Mouse (Mus musculus) MEL (cell line): Measurements from ENCODE around the gene Lamtor4. TPM values are rescaled to one million over a fixed set of nuclear protein-coding genes. Genes with fewer than 3 reads are reported as not detected.

Experiments
- DNase-seq: peaks from one replicate; pipeline ENCODE4 v3.0.0; 2011; ENCODE audit warnings: low read depth, low spot score
- H3K27ac ChIP-seq: 2 replicates; pipeline ENCODE4 v1.5.1; 2012; ENCODE audit warnings: low read depth, mild to moderate bottlenecking, control low read depth, low read length, moderate library complexity; ENCODE audit not compliant: control insufficient read depth
- H3K27me3 ChIP-seq, 2 experiments: fragments of 150-350 bp in 1 of 2; sonication (generic) in 1 of 2; 2 replicates each; pipeline ENCODE4 v1.6.1; 2012; ENCODE audit warnings: low read length in 2 of 2, mild to moderate bottlenecking in 2 of 2, improper control_type of control experiment in 1 of 2, moderate library complexity in 1 of 2; ENCODE audit not compliant: insufficient read depth in 2 of 2, control insufficient read depth in 1 of 2
- H3K36me3 ChIP-seq, 2 experiments: 2 replicates each; pipeline ENCODE4 v1.6.1; 2012 to 2014; ENCODE audit warnings: low read length in 2 of 2, improper control_type of control experiment in 1 of 2, inconsistent platforms in 1 of 2, mild to moderate bottlenecking in 1 of 2; ENCODE audit not compliant: insufficient read depth in 2 of 2, control insufficient read depth in 1 of 2
- H3K4me1 ChIP-seq, 2 experiments: fragments of 150-350 bp in 1 of 2; sonication (generic) in 1 of 2; 2 replicates each; pipeline ENCODE4 v1.6.1; 2012; ENCODE audit warnings: low read length in 2 of 2, improper control_type of control experiment in 1 of 2, mild to moderate bottlenecking in 1 of 2; ENCODE audit not compliant: insufficient read depth in 2 of 2, control insufficient read depth in 1 of 2
- H3K4me3 ChIP-seq, 2 experiments: fragments of 150-350 bp in 1 of 2; sonication (generic) in 1 of 2; 2 replicates each; pipeline ENCODE4 v1.5.1; 2012; ENCODE audit warnings: low read depth in 2 of 2, low read length in 2 of 2, mild to moderate bottlenecking in 2 of 2, moderate library complexity in 2 of 2, control low read depth in 1 of 2, improper control_type of control experiment in 1 of 2; ENCODE audit not compliant: control insufficient read depth in 1 of 2, insufficient read depth in 1 of 2
- H3K79me2 ChIP-seq: 2 replicates; pipeline ENCODE4 v1.6.1; 2012; ENCODE audit warnings: mild to moderate bottlenecking, low read length, moderate library complexity; ENCODE audit not compliant: control insufficient read depth, poor library complexity, insufficient read depth
- H3K9ac ChIP-seq: 2 replicates; pipeline ENCODE4 v1.6.1; 2012; ENCODE audit warnings: low read depth, mild to moderate bottlenecking, control low read depth, low read length, moderate library complexity; ENCODE audit not compliant: control insufficient read depth, poor library complexity, severe bottlenecking
- H3K9me3 ChIP-seq: fragments of 150-350 bp; sonication (generic); replicated peaks from 2 replicates; pipeline ENCODE4 v1.6.1; 2012; ENCODE audit warnings: mild to moderate bottlenecking, low read length, improper control_type of control experiment, moderate library complexity; ENCODE audit not compliant: insufficient read depth
- CHD1 ChIP-seq: IDR thresholded peaks from 2 replicates; pipeline ENCODE4 v1.6.1; 2012; ENCODE audit warnings: low read depth, mild to moderate bottlenecking, inconsistent platforms, low read length, improper control_type of control experiment
- CHD2 ChIP-seq: IDR thresholded peaks from 2 replicates; pipeline ENCODE4 v1.6.1; 2011; ENCODE audit warnings: low read length, improper control_type of control experiment
- CTCF ChIP-seq, 3 experiments: IDR thresholded peaks in 2 of 3; conservative IDR thresholded peaks in 1 of 3; 2 replicates each; pipeline ENCODE4 v1.5.1; 2011 to 2012; ENCODE audit warnings: low read length in 3 of 3, low read depth in 2 of 3, mild to moderate bottlenecking in 2 of 3, improper control_type of control experiment in 1 of 3, inconsistent platforms in 1 of 3, mixed read lengths in 1 of 3, moderate library complexity in 1 of 3; ENCODE audit not compliant: control insufficient read depth in 1 of 3, insufficient read depth in 1 of 3, poor library complexity in 1 of 3, severe bottlenecking in 1 of 3
- E2F4 ChIP-seq: IDR thresholded peaks from 2 replicates; pipeline ENCODE4 v1.6.1; 2011; ENCODE audit warnings: low read depth, low read length, improper control_type of control experiment, borderline replicate concordance
- EP300 ChIP-seq, 2 experiments: IDR thresholded peaks; 2 replicates each; pipeline ENCODE4 v1.6.1; 2011; ENCODE audit warnings: improper control_type of control experiment in 2 of 2, low read length in 2 of 2, low read depth in 1 of 2, mild to moderate bottlenecking in 1 of 2
- ETS1 ChIP-seq: IDR thresholded peaks from 2 replicates; pipeline ENCODE4 v1.6.1; 2012; ENCODE audit warnings: low read depth, mild to moderate bottlenecking, inconsistent platforms, low read length, improper control_type of control experiment, moderate library complexity
- HCFC1 ChIP-seq: IDR thresholded peaks from 2 replicates; pipeline ENCODE4 v1.6.1; 2012; ENCODE audit warnings: low read depth, mild to moderate bottlenecking, inconsistent platforms, low read length, improper control_type of control experiment, moderate library complexity
- MAZ ChIP-seq: IDR thresholded peaks from 2 replicates; pipeline ENCODE4 v1.6.1; 2012; ENCODE audit warnings: low read depth, mild to moderate bottlenecking, inconsistent platforms, low read length, improper control_type of control experiment
- MEF2A ChIP-seq: IDR thresholded peaks from 2 replicates; pipeline ENCODE4 v1.6.1; 2014; ENCODE audit warnings: low read depth, mild to moderate bottlenecking, inconsistent platforms, low read length, improper control_type of control experiment; ENCODE audit not compliant: poor library complexity, insufficient replicate concordance, severe bottlenecking; ENCODE audit errors: extremely low read depth
- MYB ChIP-seq: IDR thresholded peaks from 2 replicates; pipeline ENCODE4 v1.6.1; 2011; ENCODE audit warnings: mild to moderate bottlenecking, low read depth, low read length, improper control_type of control experiment
- NELFE ChIP-seq: IDR thresholded peaks from 2 replicates; pipeline ENCODE4 v1.6.1; 2011; ENCODE audit warnings: low read depth, low read length, improper control_type of control experiment
- NRF1 ChIP-seq: IDR thresholded peaks from 2 replicates; pipeline ENCODE4 v1.6.1; 2014; ENCODE audit warnings: low read depth, mild to moderate bottlenecking, inconsistent platforms, low read length, improper control_type of control experiment, moderate library complexity; ENCODE audit not compliant: poor library complexity, insufficient read depth, severe bottlenecking
- SIN3A ChIP-seq: IDR thresholded peaks from 2 replicates; pipeline ENCODE4 v1.6.1; 2012; ENCODE audit warnings: low read length, improper control_type of control experiment, inconsistent platforms
- UBTF ChIP-seq: IDR thresholded peaks from 2 replicates; pipeline ENCODE4 v1.6.1; 2012; ENCODE audit warnings: low read depth, mild to moderate bottlenecking, inconsistent platforms, low read length, improper control_type of control experiment, moderate library complexity, borderline replicate concordance; ENCODE audit not compliant: insufficient read depth
- USF2 ChIP-seq, 2 experiments: IDR thresholded peaks; 2 replicates each; pipeline ENCODE4 v1.6.1; 2011 to 2012; ENCODE audit warnings: improper control_type of control experiment in 2 of 2, low read length in 2 of 2, borderline replicate concordance in 1 of 2, inconsistent platforms in 1 of 2, low read depth in 1 of 2, mild to moderate bottlenecking in 1 of 2; ENCODE audit not compliant: insufficient read depth in 1 of 2
- ZMIZ1 ChIP-seq: IDR thresholded peaks from 2 replicates; pipeline ENCODE4 v1.6.1; 2012; ENCODE audit warnings: low read depth, mild to moderate bottlenecking, inconsistent platforms, low read length, improper control_type of control experiment, moderate library complexity
- ZNF384 ChIP-seq: IDR thresholded peaks from 2 replicates; pipeline ENCODE4 v1.6.1; 2012; ENCODE audit warnings: low read depth, mild to moderate bottlenecking, inconsistent platforms, low read length, improper control_type of control experiment
- polyA plus RNA-seq, 2 experiments: library from polyadenylated mRNA; stranded (reverse) in 1 of 2; unstranded in 1 of 2; fragments of >175 nt in 1 of 2; fragments of >200 nt in 1 of 2; gene quantifications; 2 replicates each; pipeline versions ENCODE4 v1.2.1 to v1.2.4; 2012; ENCODE audit warnings: low replicate concordance in 2 of 2, low read depth in 1 of 2; ENCODE audit not compliant: insufficient read length in 2 of 2, insufficient read depth in 1 of 2, missing spikeins in 1 of 2
- total RNA-seq: library from RNA; depleted of rRNA; stranded (reverse); fragments of 300-350 nt; gene quantifications from 2 replicates; pipeline ENCODE4 v1.2.3, GENCODE M21; 2012

Lamtor4 gene
- total and polyA plus RNA-seq, 3 experiments, result 45.7 to 59.0 TPM; not detected in 1

- TF ChIP-seq ZMIZ1, result no peak
- no peak for TF ChIP-seq NRF1
- no peak for TF ChIP-seq ETS1
- TF ChIP-seq USF2 (IDR thresholded peaks at IDR 0.05; ENCODE audit: borderline replicate concordance in 1 of 2, insufficient read depth in 1 of 2, low read depth in 1 of 2, low read length in 2 of 2), result no peak
- TF ChIP-seq MYB, result no peak
- TF ChIP-seq UBTF, result no peak
- no peak for TF ChIP-seq E2F4
- no peak for TF ChIP-seq NELFE
- no peak for TF ChIP-seq SIN3A
- TF ChIP-seq MEF2A, result no peak
- no peak for TF ChIP-seq MAZ
- DNase-seq, result no peak
- Histone ChIP-seq H3K79me2 (no peaks in the 10 kb centered on the region), H3K27ac (no peak within 1 kb of the TSS), H3K36me3 (no peaks in the 10 kb centered on the region), H3K4me1 (no peaks in the 10 kb centered on the region), H3K9me3 (no peaks in the 10 kb centered on the region), H3K9ac (no peak within 1 kb of the TSS), H3K4me3 (no peak within 1 kb of the TSS), H3K27me3 (no peaks in the 10 kb centered on the region; a peak in 1 of 4 replicates)
These were observed 24.5 kb downstream of the Lamtor4 start, which contains the start of the genes Gm43720, Gpc2 and Stag3 for GRCm38 (mm10) chr5:138279585-138280424. Gene Gm43720 (minus strand): TSS chr5:138279958. Gene Gpc2 (minus strand): TSS chr5:138280005. Gene Stag3 (plus strand): TSS chr5:138280240.

GRCm38 (mm10) chr5:138280425-138280768, 25.1 kb downstream of the Lamtor4 start:
- H3K9ac ChIP-seq, result no peak overlapping the region
- no peak overlapping the region for H3K27ac ChIP-seq
- H3K36me3 ChIP-seq, result no peaks in the 10 kb centered on the region
- H3K79me2 ChIP-seq, result no peaks in the 10 kb centered on the region
- DNase-seq, result no peak
- TF ChIP-seq CHD2 (no peak), ZNF384 (no peak), CTCF (IDR thresholded peaks at IDR 0.05 in 2 of 3, conservative IDR thresholded peaks at IDR 0.05 in 1 of 3; ENCODE audit: control insufficient read depth in 1 of 3, insufficient read depth in 1 of 3, low read depth in 2 of 3, low read length in 3 of 3, poor library complexity in 1 of 3, severe bottlenecking in 1 of 3) (no peak), USF2 (IDR thresholded peaks at IDR 0.05; ENCODE audit: borderline replicate concordance in 1 of 2, insufficient read depth in 1 of 2, low read depth in 1 of 2, low read length in 2 of 2) (no peak), HCFC1 (no peak), NELFE (no peak), MEF2A (no peak), CHD1 (no peak), EP300 (IDR thresholded peaks at IDR 0.05; ENCODE audit: low read depth in 1 of 2, low read length in 2 of 2) (no peak)
- H3K4me1 ChIP-seq, result no peaks in the 10 kb centered on the region
- no peaks in the 10 kb centered on the region; a peak in 1 of 4 replicates for H3K27me3 ChIP-seq
- no peak overlapping the region for H3K4me3 ChIP-seq
- H3K9me3 ChIP-seq, result no peaks in the 10 kb centered on the region
